Mouse (Mus musculus) erythroblast, embryonic 14.5 days (primary cell): ENCODE measurements around the gene Abca4.

Experiments used
- GATA1 ChIP-seq: IDR thresholded peaks from 2 replicates; pipeline ENCODE4 v1.6.1; 2012; ENCODE audit warnings: low read length, inconsistent platforms, mixed read lengths
- TAL1 ChIP-seq: IDR thresholded peaks from 3 replicates; pipeline ENCODE4 v1.6.1; 2012; ENCODE audit warnings: low read length, inconsistent platforms, mixed read lengths

- TF ChIP-seq TAL1 = no peak
- TF ChIP-seq GATA1 = no peak
Measured at GRCm38 (mm10) chr3:122200017-122200416, 155.8 kb downstream of the Abca4 start.
